Mouse (Mus musculus) kidney, postnatal 4 days (tissue): ENCODE measurements at regions not wholly inside any gene's neighbourhood (a gene's known extent, or its start where the extent isn't known, plus 50 kb on each side); places are given as distances from the start of the nearest gene placed in this dataset.

Experiments used
- DNase-seq, 2 experiments: peaks; one replicate each; pipeline ENCODE4 v3.0.0; 2021; ENCODE audit warnings: mixed read lengths in 2 of 2

DNA sequence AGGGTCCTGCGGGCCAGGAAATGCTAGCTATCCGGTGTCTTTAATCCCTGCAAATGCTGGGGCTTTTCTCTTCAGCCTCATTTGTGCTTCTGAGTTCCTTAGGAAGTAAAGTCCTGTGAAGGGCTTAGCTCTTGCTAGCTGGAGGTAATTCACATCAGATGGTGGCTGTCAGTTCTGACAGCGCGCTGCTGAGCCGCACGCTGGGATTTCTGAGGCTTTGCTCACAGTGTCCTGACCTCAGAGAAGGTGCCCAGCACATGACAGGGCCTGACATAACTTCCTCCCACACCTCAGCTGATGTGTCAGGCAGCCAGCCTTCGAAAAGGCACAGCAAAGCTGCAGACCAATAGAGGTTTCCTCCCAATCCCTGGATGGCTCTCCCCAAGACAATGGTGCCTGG is 158.6 kb upstream of the Prok2 start:
- peak in 1 of 2 experiments; percentile 27 for DNase-seq

DNA sequence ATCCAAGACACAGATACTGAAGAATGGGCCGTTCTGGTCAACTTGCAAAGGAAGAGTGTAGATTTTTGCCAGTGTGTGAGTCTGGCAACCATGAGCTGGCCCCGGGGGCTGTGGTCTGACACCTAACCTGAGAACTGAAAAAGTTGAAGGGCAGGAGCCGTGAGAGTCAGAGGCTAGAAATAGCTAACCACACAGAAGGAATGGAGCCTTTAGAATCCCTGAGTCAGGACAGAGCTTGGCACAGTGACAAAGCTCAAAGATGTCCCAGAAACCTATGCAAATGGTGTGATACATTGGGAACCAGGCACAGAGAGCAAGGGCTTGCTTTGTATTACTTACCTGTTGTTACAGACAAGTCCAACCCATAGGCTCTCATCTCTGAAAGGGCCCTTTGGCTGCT is 157.9 kb upstream of the Prok2 start:
- DNase-seq, result no peak

DNA sequence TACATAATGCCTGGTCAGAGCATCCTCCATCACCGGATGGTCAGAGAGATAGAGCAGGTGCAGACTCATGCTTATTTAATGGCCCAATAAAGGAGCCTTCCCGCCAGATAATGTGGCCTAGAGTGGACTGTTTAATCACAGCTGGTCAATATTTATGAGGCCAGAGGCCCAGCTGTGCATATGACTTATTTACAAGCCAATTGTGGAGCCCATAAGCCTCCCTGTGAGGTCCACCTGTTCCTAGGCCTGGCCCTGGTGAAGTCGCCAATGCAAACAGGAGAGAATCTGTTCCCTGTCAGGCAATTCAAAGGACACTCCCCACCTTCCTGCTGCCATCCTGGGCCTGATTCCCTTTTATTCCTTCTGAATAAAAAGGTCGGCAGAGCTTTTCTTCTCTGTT is 155.4 kb upstream of the Prok2 start:
- DNase-seq, result no peak

- no peak for DNase-seq
These were observed 148.7 kb upstream of the Prok2 start for GRCm38 (mm10) chr6:99874852-99875251.

DNA sequence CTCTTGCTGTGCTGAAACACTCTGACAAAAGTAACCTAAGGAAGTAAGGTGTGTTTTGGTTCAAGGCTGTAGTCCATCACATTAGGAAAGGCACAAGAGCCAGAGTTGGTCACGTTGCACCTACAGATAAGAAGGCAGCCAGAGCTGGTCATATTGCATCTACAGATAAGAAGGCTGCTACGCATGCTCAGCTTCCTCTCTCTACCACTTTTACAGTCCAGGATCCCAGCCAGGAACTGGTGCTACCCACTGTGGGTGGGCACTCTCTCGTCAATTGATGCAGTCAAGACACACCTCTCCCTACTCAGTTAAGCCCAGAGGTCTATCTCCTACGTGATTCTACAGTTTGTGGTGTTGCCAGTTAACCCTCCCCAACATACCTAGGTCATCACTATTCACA is 147.8 kb upstream of the Prok2 start:
- no peak for DNase-seq

- DNase-seq, result no peak
These were observed 139.9 kb upstream of the Prok2 start for GRCm38 (mm10) chr6:99866061-99866460.

- DNase-seq, result peak; percentile 28 to 54
These were observed 138.8 kb upstream of the Prok2 start for GRCm38 (mm10) chr6:99864949-99865348.

DNA sequence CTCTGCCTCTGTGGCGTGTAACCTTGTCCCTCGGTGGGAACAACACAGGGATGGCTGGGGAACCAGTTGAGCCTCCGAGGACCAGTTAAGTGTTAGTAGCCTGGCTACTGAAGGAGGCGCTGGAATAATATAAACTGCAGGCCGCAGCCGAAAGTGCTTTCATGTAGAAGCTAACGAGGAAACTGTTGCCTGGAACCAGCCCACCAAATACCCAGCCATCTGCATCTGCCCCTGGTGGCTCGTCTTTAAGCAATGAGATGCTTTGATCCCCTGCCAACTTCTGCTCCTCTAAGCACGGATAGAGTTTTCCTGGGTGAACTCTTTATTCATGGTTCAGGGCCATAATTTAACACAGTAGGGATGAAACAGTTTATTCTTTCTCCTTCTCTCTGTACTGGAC is 137.2 kb upstream of the Prok2 start:
- DNase-seq, result no peak

- DNase-seq, result no peak
These were observed 131.2 kb upstream of the Prok2 start for GRCm38 (mm10) chr6:99857411-99857810.

DNA sequence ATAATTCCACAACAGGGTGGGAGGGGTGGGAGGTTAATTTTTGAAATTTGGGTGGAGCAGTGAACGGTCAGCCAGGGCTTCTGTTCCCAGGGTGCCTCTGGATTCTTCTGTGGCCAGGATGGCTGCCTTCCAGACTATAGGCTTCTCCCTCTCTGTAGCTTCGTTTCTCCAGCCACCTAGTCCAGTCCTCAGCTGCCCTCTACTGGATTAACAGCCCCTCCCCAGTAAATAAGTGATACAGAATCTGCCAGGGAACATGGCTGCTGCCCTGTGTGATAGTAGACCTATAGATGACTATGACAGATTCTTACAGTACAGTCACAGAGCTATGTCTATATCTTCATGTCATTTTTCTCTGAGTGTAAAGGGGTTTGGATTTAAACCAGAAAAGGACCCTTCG is 127.5 kb upstream of the Prok2 start:
- DNase-seq, result peak; percentile 12 to 14

- no peak for DNase-seq
These were observed 124.5 kb upstream of the Prok2 start for GRCm38 (mm10) chr6:99850706-99851105.

GRCm38 (mm10) chr6:99845508-99845846 is 119.3 kb upstream of the Prok2 start:
- peak; percentile 12 to 36 for DNase-seq

DNA sequence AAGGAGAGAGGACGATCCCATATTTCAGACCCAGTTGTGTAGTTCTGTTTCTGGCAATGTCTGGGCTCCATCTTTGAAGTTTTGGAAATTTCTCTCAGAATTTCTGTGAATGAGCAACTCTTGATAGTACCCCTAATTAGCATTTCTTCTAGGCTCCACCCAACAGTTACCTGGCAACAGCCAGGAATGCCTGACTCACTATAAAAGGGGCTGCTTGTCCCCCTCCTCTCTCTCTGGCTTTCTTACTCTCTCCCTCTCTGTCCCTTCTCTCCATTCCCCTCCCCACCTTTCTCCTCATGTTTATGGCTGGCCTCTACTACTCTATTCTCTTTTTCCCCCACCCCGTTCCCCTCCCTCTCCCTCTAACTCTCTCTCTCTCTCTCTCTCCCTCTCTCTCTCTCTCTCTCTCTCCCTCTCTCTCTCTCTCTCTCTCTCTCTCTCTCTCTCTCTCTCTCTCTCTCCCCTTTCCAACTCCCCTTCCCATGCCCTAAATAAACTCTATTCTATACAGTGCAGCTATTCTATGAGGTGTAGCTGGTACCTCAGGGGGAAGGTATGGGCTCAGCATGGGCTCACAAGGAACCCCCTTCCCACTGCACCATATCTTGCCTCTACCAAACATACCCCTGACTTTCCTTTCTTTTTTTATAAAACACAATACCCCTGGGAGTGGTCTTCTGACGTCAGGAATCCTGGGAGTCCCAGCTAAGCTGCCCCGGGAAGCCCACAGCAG is 118.7 kb upstream of the Prok2 start:
- no peak for DNase-seq

- DNase-seq, result no peak
These were observed 117.3 kb upstream of the Prok2 start for GRCm38 (mm10) chr6:99843507-99843906.

GRCm38 (mm10) chr6:99842723-99843122 is 116.5 kb upstream of the Prok2 start:
- no peak for DNase-seq

GRCm38 (mm10) chr6:99840823-99841222 is 114.6 kb upstream of the Prok2 start:
- DNase-seq, result no peak

DNA sequence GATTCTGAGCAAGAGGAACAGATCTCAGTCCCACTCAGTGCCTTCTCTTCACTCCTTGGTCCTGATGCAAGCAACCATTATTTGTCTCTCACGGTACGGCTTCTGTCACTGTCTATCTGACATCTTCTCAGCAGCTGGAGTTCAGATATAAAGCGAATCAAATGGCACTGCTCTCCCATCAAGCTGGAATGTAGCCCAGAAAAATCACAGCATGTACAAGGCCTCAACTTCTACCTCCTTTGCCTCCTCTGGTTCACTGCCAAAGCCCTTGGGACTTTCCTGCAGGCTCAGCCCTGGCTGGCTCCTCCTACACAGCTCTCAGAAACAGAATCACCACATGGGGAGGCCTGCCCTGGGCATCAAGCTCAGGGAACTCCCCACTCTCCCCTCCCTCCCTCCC is 107.1 kb upstream of the Prok2 start:
- DNase-seq, result peak; percentile 49 to 67

DNA sequence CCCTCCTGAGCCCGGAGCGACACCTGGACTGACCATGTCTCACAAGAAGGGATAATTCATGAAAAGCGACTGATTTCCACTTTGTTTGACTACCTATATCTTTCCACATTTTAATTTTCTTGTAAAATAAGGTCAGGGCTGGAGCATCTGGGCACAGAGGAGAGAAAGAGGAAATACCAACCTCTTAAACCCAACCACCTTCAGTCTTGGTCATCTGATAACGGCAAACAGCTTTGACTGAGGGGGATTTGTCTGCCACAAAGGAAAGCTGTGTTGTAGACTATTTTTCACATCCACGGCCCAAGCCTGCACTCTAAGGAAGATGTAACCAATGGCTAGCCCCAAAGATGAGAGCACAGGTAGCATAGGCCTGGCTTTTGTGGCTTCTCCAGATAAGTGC is 101.4 kb upstream of the Prok2 start:
- DNase-seq, result no peak

DNA sequence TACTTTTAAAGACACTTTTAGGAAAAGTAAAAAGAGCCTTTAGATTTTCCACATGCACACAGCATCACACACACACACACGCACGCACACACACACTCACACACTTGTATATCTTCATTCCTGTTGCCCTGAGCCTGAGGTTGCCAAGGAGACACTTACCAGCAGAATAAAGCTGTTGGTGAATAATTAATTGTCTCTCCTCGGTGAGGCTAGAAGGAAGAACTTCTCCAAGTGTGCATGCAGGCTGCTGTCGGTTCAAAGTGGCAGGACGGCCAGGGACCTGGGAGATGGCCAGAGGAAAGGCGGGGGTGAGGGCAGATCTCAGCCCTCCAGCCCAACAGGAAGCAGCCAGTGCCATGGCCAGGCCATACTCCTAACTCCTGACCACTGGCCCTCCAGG is 98.6 kb upstream of the Prok2 start:
- peak; percentile 47 to 69 for DNase-seq

GRCm38 (mm10) chr6:99822471-99822870 is 96.3 kb upstream of the Prok2 start:
- no peak for DNase-seq

DNA sequence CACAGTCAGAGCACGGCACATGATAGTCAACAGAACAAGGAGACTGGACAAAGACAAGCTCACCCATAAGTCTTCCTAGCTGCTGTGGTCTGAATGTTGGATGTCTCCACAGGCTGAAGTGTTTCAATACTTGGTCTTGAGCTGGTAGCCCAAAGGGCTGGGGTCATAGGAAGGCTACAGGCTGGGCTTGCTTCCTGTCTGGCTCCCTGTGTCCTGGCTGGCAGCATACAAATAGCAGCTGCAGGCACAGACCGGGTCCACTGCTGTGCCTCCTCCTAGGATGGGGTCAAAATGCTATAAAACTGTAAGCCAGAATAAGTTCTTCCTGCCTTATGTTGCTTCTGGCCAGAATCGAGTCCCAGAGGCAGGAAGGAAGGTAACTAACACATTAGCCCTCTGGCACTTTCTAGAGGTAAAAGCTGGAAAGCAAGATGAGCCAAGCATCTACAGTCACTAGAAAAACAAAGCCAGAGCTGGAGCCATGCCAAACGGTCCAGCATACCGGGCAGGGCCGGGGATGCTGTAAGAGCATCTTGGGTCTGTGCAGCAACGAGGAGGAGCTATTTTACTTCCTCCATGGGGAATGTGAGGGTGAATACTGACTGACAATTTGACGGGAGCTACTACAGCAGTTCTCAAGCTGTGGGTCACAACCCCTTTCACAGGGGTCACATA is 93.2 kb upstream of the Prok2 start:
- DNase-seq, result peak; percentile 62

DNA sequence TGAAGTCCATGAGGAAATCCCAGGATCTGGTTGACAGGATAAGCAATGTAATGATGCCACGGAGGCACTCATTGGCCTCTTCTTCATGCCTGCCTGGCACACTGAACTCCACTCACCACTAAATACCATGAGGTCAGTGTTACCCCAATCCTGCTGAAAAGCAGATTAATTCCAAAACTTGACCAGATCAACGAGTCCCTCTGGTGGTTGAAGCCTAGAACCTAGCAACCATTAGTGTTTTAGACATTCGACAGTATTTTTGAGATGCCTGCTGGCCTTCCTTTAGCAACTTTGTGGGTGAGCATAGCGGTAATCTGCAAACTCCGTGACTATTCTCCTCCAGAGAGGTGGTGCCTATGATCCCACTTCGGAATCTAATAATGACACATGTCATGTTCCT is 92.3 kb upstream of the Prok2 start:
- DNase-seq, result no peak

GRCm38 (mm10) chr6:99817245-99817644 is 91.1 kb upstream of the Prok2 start:
- DNase-seq, result no peak

DNA sequence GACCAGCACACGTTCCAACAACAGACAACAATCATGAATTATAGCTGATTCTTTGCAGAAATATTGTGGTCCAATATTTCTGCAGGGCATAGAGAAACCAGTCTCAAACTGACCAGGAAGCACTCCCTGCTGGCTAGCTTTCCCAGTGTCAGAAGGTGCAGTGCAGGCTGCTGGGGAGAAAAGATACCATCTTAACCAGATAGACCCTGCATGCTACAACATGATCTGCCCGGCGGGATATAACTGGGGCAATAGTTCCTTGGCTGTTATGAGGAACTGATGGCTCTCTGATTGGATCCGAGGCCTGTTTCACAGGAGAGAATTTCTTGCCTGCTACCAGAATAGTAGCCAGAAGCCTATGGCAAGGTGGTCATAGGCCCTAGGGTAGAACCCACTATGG is 86.9 kb upstream of the Prok2 start:
- no peak for DNase-seq

GRCm38 (mm10) chr6:99811842-99812241 is 85.7 kb upstream of the Prok2 start:
- DNase-seq, result no peak
